Mouse (Mus musculus): ENCODE data around the gene Ifi47. TPM values are rescaled to one million over a fixed set of nuclear protein-coding genes. Genes with fewer than 3 reads are reported as not detected.

Ifi47 gene
- polyA plus RNA-seq, 1 experiment, result 8.4 TPM

- Histone ChIP-seq H3K4me3 (ENCODE audit: insufficient read depth, low read depth, low read length) (no peak overlapping the region), H3K36me3 (ENCODE audit: control insufficient read depth, insufficient read depth, low read length) (no peaks in the 10 kb centered on the region), H3K27ac (ENCODE audit: insufficient read depth, low read depth, low read length) (no peak overlapping the region; the same call in 1 of the 2 replicates), H3K4me1 (ENCODE audit: control insufficient read depth, insufficient read depth, low read length) (no peaks in the 10 kb centered on the region), H3K27me3 (replicated peaks; ENCODE audit: control insufficient read depth, insufficient read depth, low read length) (no peaks in the 10 kb centered on the region)
- TF ChIP-seq CTCF (conservative IDR thresholded peaks at IDR 0.05; ENCODE audit: insufficient read depth, insufficient read length, low read depth, low read length), result no peak
- TF ChIP-seq POLR2A (IDR thresholded peaks at IDR 0.05; ENCODE audit: low read depth, low read length), result no peak
- WGBS, result 68% methylated on average over 1 of the region's 1 CpGs
- DNase-seq, result peak; percentile 35
These were observed 34.6 kb downstream of the Ifi47 start for GRCm38 (mm10) chr11:49111000-49111399.

DNA sequence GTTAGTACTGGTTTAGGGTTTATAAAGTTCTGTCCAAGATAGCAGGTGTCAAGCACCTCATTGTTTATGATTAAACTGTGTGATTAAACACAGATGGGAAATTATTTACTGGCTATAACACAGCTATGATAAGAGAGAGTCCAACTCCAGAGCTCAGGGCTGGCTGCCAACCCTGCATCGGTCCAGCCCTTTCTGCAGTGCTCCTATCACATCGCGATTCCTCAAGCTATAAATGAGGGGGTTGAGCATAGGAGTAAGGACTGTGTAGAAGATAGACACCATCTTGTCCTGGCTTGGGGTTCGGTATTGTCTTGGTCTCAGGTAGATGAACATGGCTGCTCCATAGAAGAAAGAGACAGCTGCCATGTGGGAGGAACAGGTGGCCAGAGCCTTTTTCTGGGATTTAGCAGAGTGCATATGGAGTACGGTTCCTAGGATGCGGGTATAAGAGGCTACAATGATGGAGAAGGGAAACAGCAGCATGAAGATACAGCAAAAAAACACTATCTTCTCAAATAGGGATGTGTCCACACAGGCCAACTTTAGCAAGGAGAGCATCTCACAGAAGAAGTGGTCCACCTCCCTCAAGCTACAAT is 36.3 kb downstream of the Ifi47 start:
- TF ChIP-seq POLR2A (IDR thresholded peaks at IDR 0.05; ENCODE audit: low read depth, low read length), result no peak
- TF ChIP-seq CTCF (conservative IDR thresholded peaks at IDR 0.05; ENCODE audit: insufficient read depth, insufficient read length, low read depth, low read length), result no peak
- WGBS, result 74% methylated on average over 6 of the region's 6 CpGs
- H3K36me3 ChIP-seq (ENCODE audit: control insufficient read depth, insufficient read depth, low read length), result no peaks in the 10 kb centered on the region
- no peak overlapping the region for H3K4me3 ChIP-seq (ENCODE audit: insufficient read depth, low read depth, low read length)
- no peaks in the 10 kb centered on the region for H3K27me3 ChIP-seq (replicated peaks; ENCODE audit: control insufficient read depth, insufficient read depth, low read length)
- no peak for DNase-seq
- H3K4me1 ChIP-seq (ENCODE audit: control insufficient read depth, insufficient read depth, low read length), result no peaks in the 10 kb centered on the region
- no peak overlapping the region for H3K27ac ChIP-seq (ENCODE audit: insufficient read depth, low read depth, low read length)

GRCm38 (mm10) chr11:49114158-49114557 is 37.8 kb downstream of the Ifi47 start:
- WGBS, result 53% methylated on average over 2 of the region's 2 CpGs

GRCm38 (mm10) chr11:49114774-49115173 is 38.4 kb downstream of the Ifi47 start, which contains the start of gene Olfr1396:
Gene Olfr1396, minus strand, starts transcription at chr11:49114874.
- Histone ChIP-seq H3K4me3 (ENCODE audit: insufficient read depth, low read depth, low read length) (no peak within 1 kb of the TSS), H3K36me3 (ENCODE audit: control insufficient read depth, insufficient read depth, low read length) (no peaks in the 10 kb centered on the region), H3K27me3 (replicated peaks; ENCODE audit: control insufficient read depth, insufficient read depth, low read length) (no peaks in the 10 kb centered on the region), H3K27ac (ENCODE audit: insufficient read depth, low read depth, low read length) (peak within 1 kb of the TSS; percentile 31; the same call in 1 of the 2 replicates), H3K4me1 (ENCODE audit: control insufficient read depth, insufficient read depth, low read length) (no peaks in the 10 kb centered on the region)
- TF ChIP-seq CTCF (conservative IDR thresholded peaks at IDR 0.05; ENCODE audit: insufficient read depth, insufficient read length, low read depth, low read length), result no peak
- TF ChIP-seq POLR2A (IDR thresholded peaks at IDR 0.05; ENCODE audit: low read depth, low read length), result no peak
- no peak for DNase-seq

More at GRCm38 (mm10) chr11:49114158-49114557, 37.8 kb downstream of the Ifi47 start:
- DNase-seq, result peak; percentile 17
- H3K4me3 ChIP-seq (ENCODE audit: insufficient read depth, low read depth, low read length), result no peak overlapping the region
- no peak overlapping the region for H3K27ac ChIP-seq (ENCODE audit: insufficient read depth, low read depth, low read length)
- TF ChIP-seq POLR2A (IDR thresholded peaks at IDR 0.05; ENCODE audit: low read depth, low read length) (no peak), CTCF (conservative IDR thresholded peaks at IDR 0.05; ENCODE audit: insufficient read depth, insufficient read length, low read depth, low read length) (no peak)
- H3K36me3 ChIP-seq (ENCODE audit: control insufficient read depth, insufficient read depth, low read length), result no peaks in the 10 kb centered on the region
- no peaks in the 10 kb centered on the region for H3K27me3 ChIP-seq (replicated peaks; ENCODE audit: control insufficient read depth, insufficient read depth, low read length)
- H3K4me1 ChIP-seq (ENCODE audit: control insufficient read depth, insufficient read depth, low read length), result no peaks in the 10 kb centered on the region

DNA sequence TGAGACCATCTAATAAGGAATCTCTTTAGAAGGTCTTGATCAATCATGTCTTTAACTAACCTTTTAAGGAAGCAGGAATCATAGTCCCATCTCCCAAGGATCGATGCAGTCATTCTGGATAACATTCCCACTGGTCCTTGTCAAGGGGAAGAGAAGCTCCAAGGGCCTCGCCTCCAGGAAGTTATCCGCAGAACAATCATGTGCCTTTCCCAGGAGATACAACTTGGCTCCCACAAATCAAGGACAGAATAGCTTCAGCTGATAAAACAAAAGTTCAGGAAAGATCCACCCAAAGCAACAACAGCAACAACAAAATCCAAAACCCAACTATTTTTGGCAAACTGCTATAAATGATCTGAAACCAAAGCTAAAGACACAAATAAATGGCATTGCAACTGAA is 43.2 kb downstream of the Ifi47 start:
- H3K4me3 ChIP-seq (ENCODE audit: insufficient read depth, low read depth, low read length), result no peak overlapping the region
- H3K27me3 ChIP-seq (replicated peaks; ENCODE audit: control insufficient read depth, insufficient read depth, low read length), result no peaks in the 10 kb centered on the region
- TF ChIP-seq POLR2A (IDR thresholded peaks at IDR 0.05; ENCODE audit: low read depth, low read length) (no peak), CTCF (conservative IDR thresholded peaks at IDR 0.05; ENCODE audit: insufficient read depth, insufficient read length, low read depth, low read length) (no peak)
- H3K4me1 ChIP-seq (ENCODE audit: control insufficient read depth, insufficient read depth, low read length), result no peaks in the 10 kb centered on the region
- 66% methylated on average over 3 of the region's 3 CpGs for WGBS
- peak; percentile 52 for DNase-seq
- no peak overlapping the region for H3K27ac ChIP-seq (ENCODE audit: insufficient read depth, low read depth, low read length)
- H3K36me3 ChIP-seq (ENCODE audit: control insufficient read depth, insufficient read depth, low read length), result no peaks in the 10 kb centered on the region

GRCm38 (mm10) chr11:49124169-49124568 is 47.8 kb downstream of the Ifi47 start:
- Histone ChIP-seq H3K36me3 (ENCODE audit: control insufficient read depth, insufficient read depth, low read length) (no peaks in the 10 kb centered on the region), H3K27ac (ENCODE audit: insufficient read depth, low read depth, low read length) (no peak overlapping the region), H3K4me3 (ENCODE audit: insufficient read depth, low read depth, low read length) (no peak overlapping the region), H3K4me1 (ENCODE audit: control insufficient read depth, insufficient read depth, low read length) (peaks cover 7% of the 10 kb centered on the region; the same call in 1 of the 2 replicates), H3K27me3 (replicated peaks; ENCODE audit: control insufficient read depth, insufficient read depth, low read length) (no peaks in the 10 kb centered on the region)
- DNase-seq, result no peak
- 87% methylated on average over 2 of the region's 2 CpGs for WGBS
- TF ChIP-seq CTCF (conservative IDR thresholded peaks at IDR 0.05; ENCODE audit: insufficient read depth, insufficient read length, low read depth, low read length) (no peak), POLR2A (IDR thresholded peaks at IDR 0.05; ENCODE audit: low read depth, low read length) (no peak)

- WGBS, result 92% methylated on average over 6 of the region's 6 CpGs
- H3K27me3 ChIP-seq (replicated peaks; ENCODE audit: control insufficient read depth, insufficient read depth, low read length), result no peaks in the 10 kb centered on the region
- no peaks in the 10 kb centered on the region for H3K36me3 ChIP-seq (ENCODE audit: control insufficient read depth, insufficient read depth, low read length)
- H3K4me3 ChIP-seq (ENCODE audit: insufficient read depth, low read depth, low read length), result no peak within 1 kb of the TSS
- TF ChIP-seq CTCF (conservative IDR thresholded peaks at IDR 0.05; ENCODE audit: insufficient read depth, insufficient read length, low read depth, low read length) (no peak), POLR2A (IDR thresholded peaks at IDR 0.05; ENCODE audit: low read depth, low read length) (no peak)
- no peaks in the 10 kb centered on the region for H3K4me1 ChIP-seq (ENCODE audit: control insufficient read depth, insufficient read depth, low read length)
- H3K27ac ChIP-seq (ENCODE audit: insufficient read depth, low read depth, low read length), result no peak within 1 kb of the TSS
- no peak for DNase-seq
These were observed 65.6 kb downstream of the Ifi47 start, which contains the start of gene Olfr1395 for GRCm38 (mm10) chr11:49141974-49142373. Gene Olfr1395, plus strand, starts transcription at chr11:49142274.

Other genes starting within 250 kb of the Ifi47 start
- gene Gm12184, start 249.9 kb upstream of the Ifi47 start, polyA plus RNA-seq (2012; rRNA removed), result 9.7 and 10.4 TPM in 2 replicates
- gene Irgm1, start 204.9 kb upstream of the Ifi47 start, polyA plus RNA-seq (2012; rRNA removed), result 24.4 and 28.2 TPM in 2 replicates
- gene Gm5431, start 174.4 kb upstream of the Ifi47 start, polyA plus RNA-seq (2012; rRNA removed), result 0.19 and 0.20 TPM in 2 replicates
- 4.0 and 6.5 TPM in 2 replicates for gene Psme2b, start 130.4 kb upstream of the Ifi47 start, polyA plus RNA-seq (2012; rRNA removed)
- gene Olfr56, start 97.7 kb upstream of the Ifi47 start, polyA plus RNA-seq (2012; rRNA removed), result 0.10 and 0.16 TPM in 2 replicates
- gene 9930111J21Rik1, start 97.2 kb upstream of the Ifi47 start, polyA plus RNA-seq (2012; rRNA removed), result 2.0 and 3.1 TPM in 2 replicates
- gene Gm12185, start 84.4 kb upstream of the Ifi47 start, polyA plus RNA-seq (2012; rRNA removed), result 0.08 and 0.33 TPM in 2 replicates
- 3.7 and 5.5 TPM in 2 replicates for gene Tgtp1, start 82.4 kb upstream of the Ifi47 start, polyA plus RNA-seq (2012; rRNA removed)
- gene 9930111J21Rik2, start 25.3 kb upstream of the Ifi47 start, polyA plus RNA-seq (2012; rRNA removed), result 1.4 and 2.4 TPM in 2 replicates
- 12.1 and 15.1 TPM in 2 replicates for gene Tgtp2, start 12.4 kb upstream of the Ifi47 start, polyA plus RNA-seq (2012; rRNA removed)
- gene Olfr1396, start 38.3 kb downstream of the Ifi47 start, polyA plus RNA-seq (2012; rRNA removed), result 2.7 and 4.1 TPM in 2 replicates
- not detected in 2 replicates for gene Olfr1395, start 65.7 kb downstream of the Ifi47 start, polyA plus RNA-seq (2012; rRNA removed)
- 0.02 TPM in 1 of 2 replicates, not detected in the other for gene Olfr1394, start 77.8 kb downstream of the Ifi47 start, polyA plus RNA-seq (2012; rRNA removed)
- 6.4 and 7.5 TPM in 2 replicates for gene Btnl9, start 110.6 kb downstream of the Ifi47 start, polyA plus RNA-seq (2012; rRNA removed)
- 2.0 and 2.6 TPM in 2 replicates for gene Zfp62, start 126.7 kb downstream of the Ifi47 start, polyA plus RNA-seq (2012; rRNA removed)
- gene Mgat1, start 167.6 kb downstream of the Ifi47 start, polyA plus RNA-seq (2012; rRNA removed), result 157 and 198 TPM in 2 replicates
- gene Olfr1393, start 201.7 kb downstream of the Ifi47 start, polyA plus RNA-seq (2012; rRNA removed), result 0.72 and 1.5 TPM in 2 replicates
- gene Olfr1392, start 208.7 kb downstream of the Ifi47 start, polyA plus RNA-seq (2012; rRNA removed), result 0.46 and 0.47 TPM in 2 replicates
- not detected in 2 replicates for gene Olfr10, start 228.2 kb downstream of the Ifi47 start, polyA plus RNA-seq (2012; rRNA removed)
- not detected in 2 replicates for gene Olfr1391, start 246.2 kb downstream of the Ifi47 start, polyA plus RNA-seq (2012; rRNA removed)

All from kidney, adult 2 months (tissue).